Mouse (Mus musculus) adrenal gland, adult 8-10 months (tissue): ENCODE results near the gene Cd3g. TPM values are rescaled to one million over a fixed set of nuclear protein-coding genes. Genes with fewer than 3 reads are reported as not detected.
"Not testable (repeated sequence)": the region's sequence is repeated elsewhere in the genome, so short reads cannot be mapped to it uniquely, and the experiment has no call there.

Experiments used
- DNase-seq: peaks from one replicate; pipeline ENCODE4 v3.0.0; 2022
- total RNA-seq, 4 experiments: library from RNA; stranded (reverse); gene quantifications; 2 replicates each; pipeline ENCODE4 v1.2.4; 2022

Cd3g gene
- total RNA-seq, 4 experiments from 2014 or later: 0.52 to 1.3 (median 0.59) TPM; not detected in 1

DNA sequence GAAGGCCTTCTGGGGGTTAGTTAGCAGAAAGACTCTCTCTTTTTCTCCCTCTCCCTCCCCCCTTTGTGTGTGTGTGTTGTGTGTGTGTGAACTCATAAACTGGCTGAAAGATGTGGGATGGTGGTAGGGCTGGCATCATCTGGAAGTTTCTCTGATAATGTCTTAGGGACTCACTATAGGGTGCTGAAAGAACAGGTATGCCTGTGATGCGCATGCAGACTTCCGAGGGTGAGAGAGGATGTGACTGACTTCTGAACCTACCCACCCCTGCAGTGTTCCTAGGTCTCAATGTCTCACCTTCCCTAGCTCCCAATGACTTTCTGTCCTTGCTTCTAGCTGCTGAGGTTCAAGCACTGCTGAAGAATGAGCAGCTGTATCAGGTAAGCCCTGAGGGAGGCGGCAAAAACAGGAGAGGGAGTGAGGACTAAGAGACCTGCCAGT lies 5.5 kb upstream of the Cd3g start:
- DNase-seq: no peak

DNA sequence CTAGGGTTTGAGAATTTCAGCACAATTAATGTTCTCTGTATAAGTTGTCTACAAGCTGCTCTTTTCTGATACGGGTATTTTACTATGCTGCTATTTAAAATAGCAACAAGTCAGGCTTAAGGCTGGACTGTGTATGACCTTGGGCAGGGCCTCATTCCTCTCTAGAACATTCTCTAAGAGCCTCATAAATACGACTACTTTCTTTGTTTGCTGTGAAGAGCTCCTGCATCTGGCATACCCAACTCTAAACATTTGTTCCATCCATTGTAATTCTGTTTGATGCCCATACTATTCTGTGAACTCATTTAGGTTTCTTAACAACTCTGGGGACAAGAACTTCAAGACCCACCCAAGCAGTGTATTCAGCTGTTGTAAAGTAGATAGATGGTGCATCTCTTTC lies 2.8 kb upstream of the Cd3g start:
- no peak for DNase-seq

DNA sequence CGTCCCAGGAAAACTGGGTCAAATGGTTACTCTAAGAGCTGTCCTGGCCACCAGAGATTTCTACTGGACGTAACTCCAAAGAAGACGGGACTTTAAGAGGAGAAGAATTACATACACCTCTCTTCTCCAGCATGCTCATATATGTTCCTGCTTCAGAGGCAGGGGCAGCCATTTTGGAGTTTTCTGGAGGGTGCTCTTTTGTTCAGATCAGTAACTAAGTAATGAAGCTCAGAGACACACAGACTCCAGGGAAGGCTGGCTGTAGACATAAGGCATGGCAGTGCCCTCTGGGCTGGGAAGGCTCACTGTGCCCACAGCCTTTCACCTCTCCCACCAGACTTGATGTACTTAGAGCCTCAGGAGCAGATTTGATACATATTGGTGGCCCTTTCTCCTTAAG lies 2.3 kb upstream of the Cd3g start:
- DNase-seq: no peak

DNA sequence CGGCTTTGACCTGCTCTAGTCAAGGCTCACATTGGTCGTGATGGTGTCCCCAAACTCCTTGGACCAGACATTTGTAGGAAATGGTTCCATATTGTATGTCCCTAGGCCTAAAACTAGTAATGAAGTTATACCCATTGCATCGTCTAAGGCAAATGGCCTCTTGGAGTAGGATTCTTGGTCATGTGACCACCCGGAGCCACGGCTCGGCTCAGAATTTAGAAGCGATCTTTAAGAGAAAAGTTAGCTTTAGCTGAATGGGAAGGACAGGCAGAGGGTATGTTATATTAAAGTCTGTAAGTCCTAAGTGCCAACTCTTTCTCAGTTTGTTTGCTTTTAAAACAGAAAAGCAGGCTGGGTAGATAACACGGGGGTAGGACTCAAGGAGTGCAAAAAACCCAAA lies 1.9 kb upstream of the Cd3g start:
- DNase-seq: no peak

DNA sequence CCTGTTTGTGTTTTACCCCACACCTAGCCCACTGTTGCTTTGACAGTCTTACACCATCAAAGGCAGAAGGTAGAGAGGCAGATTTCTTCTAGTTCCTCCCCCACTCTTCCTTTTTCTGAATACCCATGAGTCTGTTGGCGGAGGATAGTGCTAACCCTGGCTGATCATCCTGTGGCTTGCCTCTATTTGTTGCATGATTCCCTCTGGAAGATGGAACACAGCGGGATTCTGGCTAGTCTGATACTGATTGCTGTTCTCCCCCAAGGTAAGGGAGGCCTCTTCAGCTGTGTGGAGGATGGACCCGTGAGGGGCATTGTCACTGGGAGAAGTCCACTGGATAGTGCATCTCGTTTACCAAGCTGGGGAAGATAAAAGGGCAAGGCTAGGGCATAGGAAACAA lies 1.4 kb upstream of the Cd3g start, which contains the start of gene Cd3d:
Gene Cd3d, plus strand, starts transcription at position 111 of the 400 bp plus-strand sequence.
- DNase-seq: no peak

DNA sequence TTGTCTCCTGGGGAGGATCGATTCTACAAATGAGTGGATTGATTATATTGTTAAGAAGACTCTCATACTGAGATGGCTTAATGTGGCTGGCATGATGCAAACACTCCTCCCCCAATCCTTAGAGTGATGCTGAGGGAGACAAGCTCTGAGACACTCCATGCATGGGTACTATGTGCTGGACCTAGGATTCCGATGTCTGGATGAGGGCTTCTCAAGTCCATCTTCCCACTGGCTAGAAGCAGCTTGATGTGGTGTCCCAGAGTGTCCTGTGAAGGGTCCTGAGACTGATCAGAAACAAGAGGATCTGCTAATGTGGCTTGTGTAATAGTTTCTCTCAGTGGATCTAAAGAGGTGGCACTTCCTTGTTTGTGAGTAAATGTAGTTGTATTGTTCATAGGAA lies 873 bp upstream of the Cd3g start:
- no peak for DNase-seq

DNA sequence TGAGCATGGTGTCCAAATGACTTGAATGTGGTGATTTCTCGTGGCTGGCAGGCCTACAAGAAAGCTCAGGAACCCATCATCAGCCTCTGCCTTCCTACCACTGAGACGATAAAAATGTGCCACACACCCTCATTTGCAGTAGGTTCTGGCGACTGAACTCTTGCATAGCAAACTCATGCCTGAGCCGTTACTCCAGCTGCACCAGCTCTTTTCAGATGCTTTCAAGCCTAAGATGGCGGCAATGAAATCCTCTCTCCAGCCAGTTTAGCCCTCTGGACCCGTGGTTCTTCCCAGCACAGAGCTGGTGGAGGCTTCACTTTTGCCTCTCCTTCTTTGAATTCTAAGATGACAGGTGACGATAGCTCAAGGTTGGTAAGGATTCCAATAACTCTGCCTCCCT lies 425 bp downstream of the Cd3g start:
- DNase-seq: no peak

DNA sequence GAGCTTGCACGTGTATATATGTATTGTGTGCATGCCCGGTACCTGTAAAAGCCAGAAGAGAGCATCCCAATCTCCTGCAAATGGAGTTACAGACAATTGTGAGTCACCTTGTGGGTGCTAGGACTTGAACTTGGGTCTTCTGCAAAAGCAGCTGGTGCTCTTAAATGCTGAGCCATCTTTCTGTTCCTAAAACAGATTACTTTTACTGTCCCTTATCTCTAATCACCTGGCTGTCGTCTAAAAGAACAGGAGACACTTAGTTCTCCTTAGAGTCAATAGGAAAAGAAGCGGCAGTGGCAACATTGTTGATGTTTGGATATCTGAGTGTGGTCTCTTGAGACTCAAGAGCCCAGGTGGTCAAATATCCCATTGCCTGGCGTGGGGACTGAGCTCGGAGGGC lies 2.4 kb downstream of the Cd3g start:
- DNase-seq: no peak

DNA sequence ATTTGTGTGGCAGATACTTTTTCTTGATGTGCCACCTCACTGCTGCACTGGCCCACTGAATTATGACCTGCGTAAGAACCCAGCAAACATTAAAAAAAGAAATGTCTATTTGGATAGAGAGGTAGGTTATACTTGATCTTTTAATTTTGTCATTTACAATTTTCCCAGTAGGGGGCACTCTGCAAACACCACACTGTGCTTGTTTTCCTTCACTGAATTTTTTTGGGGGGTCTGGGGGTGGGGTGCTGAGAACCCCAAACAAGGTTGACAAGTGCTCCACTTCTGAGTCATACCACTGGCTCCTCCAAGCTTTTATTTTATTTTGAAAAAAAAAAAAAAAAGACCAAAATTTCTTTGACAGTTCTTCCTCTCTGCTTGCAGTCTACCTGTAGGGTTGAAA lies 10.8 kb downstream of the Cd3g start:
- DNase-seq: no peak

DNA sequence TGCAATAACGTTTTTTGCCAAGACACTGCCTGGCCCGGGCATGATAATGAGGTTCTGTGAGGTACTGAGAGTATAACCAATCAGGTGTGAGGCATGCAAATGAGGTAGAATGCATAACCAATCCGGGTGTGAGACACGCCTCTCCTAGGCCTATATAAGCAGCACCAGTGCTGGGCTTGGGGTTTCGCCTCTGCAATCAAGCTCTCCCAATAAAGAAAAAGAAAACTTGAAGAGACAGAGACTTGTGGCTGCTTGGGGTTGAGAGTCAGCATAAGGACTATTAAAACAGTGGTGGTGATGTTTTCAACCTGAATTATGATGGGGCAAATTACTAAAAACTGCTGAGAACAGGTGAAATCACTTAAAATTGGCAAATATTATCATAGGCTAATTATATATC lies 12.5 kb downstream of the Cd3g start:
- DNase-seq: not testable (repeated sequence)

DNA sequence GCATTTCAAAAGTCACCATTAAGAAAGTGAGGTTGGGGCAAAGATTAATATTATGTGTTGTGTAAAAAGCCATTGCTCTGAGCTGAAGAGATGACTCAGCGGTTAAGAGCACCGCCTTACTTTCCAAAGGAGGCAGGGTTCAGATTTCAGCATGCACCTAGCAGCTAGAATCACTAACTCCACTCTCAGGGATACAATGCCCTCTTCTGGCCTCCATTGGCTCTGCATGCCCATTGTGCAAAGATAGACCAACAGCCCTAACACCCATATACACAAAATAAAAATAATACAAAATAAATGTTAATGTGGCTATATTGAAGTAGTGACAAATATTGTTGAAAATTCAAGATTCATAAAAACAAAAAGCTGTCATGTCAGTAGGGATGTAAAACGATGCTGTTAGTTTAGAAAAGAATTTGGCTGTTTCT lies 13.4 kb downstream of the Cd3g start:
- peak; percentile 77 for DNase-seq

DNA sequence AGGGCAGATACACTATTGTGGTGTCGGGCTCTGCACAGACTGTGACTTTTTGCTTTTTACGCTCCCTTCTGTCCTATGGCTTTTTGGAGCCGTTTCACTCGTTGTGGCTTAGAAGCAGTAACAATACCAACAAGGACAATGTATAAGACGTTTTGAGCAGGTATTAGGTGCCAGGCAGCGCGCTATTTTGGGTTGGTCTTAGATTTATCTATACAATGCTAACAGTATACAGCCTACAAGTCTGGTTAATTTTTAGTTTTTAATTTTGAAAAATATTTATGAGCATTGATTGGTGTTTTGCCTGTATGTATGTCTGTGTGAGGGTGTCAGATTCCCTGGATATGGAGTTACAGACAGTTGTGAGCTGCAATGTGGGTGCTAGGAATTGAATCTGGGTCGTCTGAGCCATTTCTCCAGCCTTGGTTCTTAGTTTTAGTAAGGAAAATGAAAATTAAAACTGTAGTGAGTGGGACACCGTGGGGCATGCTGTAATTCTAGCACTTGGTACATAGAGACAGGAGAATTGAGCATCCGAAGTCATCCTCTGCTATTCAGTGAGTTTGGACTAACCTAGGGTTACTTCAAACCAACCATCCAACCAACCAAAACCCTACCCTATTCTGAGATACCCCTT lies 14.3 kb downstream of the Cd3g start:
- no peak for DNase-seq

DNA sequence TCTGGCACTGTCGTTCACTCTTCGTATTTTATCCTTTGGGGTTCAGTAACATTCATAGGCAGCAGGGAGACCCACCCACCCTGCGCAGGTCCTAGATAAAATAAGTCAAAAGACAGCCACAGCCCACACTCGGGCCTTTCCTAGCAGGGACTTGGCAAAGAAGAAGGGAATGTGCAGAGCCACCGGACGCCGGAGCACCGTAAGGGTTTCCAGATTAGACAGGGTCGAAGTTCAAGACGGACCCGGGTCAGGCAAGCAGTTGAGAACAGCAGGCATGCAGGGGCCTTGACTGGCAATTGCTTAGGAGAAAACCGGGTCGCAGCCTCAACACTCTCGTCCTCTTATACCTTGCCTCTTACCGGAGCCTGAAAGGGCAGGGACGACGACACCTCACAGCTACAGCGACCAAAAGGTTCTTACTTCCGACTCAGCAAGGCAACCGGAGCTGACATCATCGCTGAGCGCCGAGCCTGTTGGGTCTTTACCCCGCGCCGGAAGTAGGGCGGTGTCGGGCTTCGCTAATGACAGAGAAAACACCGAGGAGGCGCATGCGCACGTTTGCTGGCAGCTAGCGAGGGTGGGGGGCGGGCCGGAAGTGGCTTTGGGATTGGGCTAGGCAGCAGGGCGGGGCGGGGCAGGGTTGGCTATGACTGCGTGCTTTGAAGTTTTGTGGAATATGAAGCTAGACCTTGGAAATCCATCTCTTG lies 15.0 kb downstream of the Cd3g start, which contains the start of gene Ube4a:
Gene Ube4a, minus strand, starts transcription at position 475 of the 707 bp plus-strand sequence.
- peak; percentile 98 for DNase-seq

DNA sequence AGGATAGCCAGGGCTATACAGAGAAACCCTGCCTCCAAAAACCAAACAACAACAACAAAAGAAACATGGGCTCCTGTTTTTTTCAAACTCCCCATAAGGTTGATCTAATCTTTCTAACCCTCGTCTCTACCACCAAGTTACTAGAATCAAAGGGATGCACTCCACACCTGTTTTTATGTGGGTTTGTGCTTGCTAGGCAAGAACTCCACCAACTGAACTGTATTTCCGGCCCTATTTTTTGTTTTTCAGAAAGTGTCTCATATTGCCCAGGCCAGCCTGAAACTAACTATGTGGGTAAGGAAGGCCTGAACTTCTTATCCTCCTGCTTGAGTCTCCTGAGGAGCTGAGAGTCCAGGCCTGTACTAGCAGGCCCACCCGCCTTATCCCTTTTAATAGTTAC lies 25.8 kb downstream of the Cd3g start:
- DNase-seq: no peak

DNA sequence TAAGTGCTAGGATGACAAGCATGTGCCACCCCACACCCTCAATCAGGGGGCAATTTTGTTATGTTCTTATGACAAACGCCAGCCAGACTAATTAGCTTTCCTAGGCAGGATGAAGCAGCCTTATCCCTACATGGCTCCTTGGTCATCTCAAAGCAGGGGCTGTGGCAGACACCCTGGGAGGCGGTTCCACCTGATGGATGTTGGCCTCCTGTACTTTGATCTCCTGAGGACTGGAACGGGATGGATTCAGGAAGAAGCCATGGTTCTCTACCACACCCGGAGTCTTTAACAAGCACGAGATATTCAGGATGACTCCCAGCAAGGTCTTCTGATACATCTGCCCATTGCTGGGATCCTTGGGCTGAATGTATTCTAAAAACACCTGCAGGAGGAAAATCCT lies 32.4 kb downstream of the Cd3g start:
- DNase-seq: no peak

DNA sequence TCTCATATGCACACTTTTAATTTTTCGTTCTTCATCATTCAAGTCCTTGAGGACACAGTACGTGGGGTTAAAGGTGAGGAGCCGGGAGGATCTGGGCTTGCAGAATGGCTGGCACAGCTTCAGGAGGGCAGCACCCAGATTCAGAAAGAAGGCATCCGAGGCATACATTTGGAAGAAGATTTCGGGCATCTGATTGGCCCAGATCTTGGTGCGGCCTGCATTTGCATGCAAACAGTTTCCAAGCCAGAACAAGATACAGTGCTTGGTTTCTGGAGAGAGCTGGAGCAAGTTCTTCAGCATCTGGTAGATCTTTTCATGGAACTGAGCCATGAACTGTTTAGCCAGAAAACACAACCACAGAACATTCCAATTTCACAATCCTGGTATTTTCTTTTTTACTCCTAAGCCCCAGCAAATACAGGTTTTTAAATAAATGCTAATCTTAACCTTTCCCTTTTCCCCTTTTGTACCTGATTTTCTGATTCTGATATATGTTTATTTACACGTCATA lies 34.0 kb downstream of the Cd3g start:
- DNase-seq: no peak

DNA sequence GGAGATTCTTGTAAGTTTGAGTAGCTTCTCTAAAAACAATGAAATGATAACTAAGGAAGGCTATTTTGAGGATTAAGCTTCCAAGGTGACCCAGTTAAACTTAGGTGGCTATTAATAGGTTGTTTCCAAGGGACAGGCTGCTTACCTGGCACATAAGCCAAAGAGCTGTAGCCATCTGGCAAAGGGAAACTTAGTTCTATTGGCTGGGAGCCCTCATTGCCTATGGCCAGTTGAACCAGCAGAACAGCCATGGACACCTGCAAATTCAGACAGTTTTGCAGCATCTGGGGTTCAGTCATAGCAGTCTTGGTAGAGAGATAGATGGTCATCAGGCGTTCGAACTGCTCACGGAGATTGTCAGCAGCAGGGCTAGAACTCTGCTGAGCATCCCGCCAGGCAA lies 37.8 kb downstream of the Cd3g start:
- DNase-seq: no peak

DNA sequence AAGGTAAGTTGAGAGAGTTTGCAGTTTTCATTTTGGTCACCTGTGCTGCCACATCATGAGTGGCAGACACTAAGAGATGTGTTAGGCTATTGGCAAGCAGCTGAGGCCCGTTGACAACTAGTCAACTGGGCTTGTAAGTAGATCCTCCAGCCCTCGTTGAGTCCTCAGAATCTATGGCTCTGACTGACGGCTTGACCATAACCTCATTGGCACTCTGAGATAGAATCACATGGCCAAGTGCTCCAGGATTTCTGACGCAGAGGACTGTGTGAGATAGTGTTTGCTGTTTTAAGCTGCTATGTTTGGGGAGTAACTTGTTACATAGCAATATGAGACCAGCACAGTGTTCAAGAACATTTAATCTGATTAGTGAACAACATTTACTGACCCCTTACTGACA lies 38.5 kb downstream of the Cd3g start:
- no peak for DNase-seq

DNA sequence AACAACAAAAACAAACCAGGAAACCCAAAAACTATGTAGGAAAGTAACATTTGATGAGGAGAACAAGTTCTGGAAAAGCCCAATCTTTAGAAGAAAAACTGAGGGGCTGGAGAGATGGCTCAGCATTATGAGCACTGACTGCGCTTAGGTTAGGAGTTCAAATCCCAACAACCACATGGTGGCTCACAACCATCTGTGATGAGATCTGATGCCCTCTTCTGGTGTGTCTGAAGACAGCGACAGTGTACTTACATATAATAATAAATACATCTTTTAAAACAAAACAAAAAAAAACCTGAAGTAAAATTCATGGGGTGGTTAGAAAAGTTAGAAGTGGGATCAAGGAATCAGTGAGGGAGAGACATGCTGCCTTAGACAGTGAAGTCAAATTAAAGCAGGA lies 58.7 kb downstream of the Cd3g start:
- DNase-seq: no peak

DNA sequence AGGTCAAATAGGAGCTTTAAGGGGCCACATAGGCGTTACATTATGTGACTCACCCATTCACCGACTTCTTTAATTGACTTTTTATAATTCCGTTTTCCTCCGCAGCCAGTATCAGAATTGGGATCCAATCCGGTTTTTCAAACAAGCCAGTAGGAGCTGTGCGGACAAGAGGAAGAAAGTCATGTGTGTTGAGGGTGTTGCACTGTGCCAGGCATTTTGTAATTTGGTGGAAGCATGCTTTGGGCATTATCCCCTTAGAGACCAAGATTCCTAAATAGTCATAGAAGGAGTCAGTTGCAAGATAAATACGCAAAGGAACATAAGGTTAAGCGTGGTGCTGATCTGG lies 59.1 kb downstream of the Cd3g start:
- peak; percentile 60 for DNase-seq

DNA sequence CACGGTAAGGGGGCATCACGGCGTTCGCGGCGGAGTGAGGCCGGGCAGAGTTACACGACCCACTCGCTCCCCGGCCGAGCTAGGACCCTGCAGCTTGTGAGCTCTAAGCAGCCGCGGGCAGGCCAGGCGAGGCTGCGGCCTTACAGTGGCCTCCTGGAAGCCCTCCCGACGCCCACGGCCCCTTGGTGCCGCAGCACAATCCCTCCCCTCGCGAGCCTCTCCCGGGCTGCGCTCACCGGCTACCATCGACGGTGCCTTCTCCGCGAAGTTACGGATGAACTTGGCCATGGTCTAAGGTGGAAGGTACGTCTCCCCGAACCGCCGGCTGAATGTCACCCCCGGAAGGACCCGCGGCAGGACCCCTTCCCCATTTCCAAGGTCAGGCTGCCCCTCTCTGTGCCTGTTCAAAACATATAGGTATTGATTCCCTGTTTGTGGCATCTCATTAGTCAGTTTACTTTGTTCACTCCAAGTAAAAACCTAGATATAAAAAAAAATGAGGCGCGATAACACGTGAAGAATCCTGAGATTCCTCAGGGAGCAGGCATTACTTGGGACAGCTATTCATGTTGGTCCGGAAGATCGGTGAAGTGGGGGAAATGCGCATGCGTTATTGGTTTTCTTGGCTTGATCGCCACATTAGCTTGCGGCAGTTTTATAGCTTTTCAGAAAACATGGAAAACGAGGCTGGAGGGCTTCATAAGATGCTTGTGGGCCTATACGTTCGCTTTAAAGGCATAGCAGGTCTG lies 59.7 kb downstream of the Cd3g start, which contains the start of gene Atp5l:
Gene Atp5l, minus strand, starts transcription at position 369 of the 749 bp plus-strand sequence.
- DNase-seq: peak; percentile 78

DNA sequence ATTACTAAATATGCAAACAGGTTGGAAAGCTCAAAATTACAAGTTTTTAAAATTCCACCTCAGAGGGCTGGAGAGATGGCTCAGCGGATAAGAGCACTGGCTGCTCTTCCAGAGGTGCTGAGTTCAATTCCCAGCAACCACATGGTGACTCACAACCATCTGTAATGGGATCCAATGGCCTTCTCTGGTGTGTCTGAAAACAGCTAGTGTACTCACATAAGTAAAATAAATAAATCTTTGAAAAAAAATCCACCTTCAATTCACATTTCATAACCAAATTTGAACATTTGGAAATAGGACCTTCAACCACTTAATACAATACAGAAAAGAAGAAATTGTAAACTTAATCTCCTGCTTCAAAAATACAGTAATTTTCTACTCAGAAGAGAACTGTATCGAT lies 60.6 kb downstream of the Cd3g start:
- DNase-seq: no peak
